Mouse (Mus musculus) heart, postnatal 10 days (tissue): ENCODE results near the gene Mipol1. TPM values are rescaled to one million over a fixed set of nuclear protein-coding genes. Genes with fewer than 3 reads are reported as not detected.
"Not testable (repeated sequence)": the region's sequence is repeated elsewhere in the genome, so short reads cannot be mapped to it uniquely, and the experiment has no call there.

ENCODE experiments used
- DNase-seq, 2 experiments: peaks; one replicate each; pipeline ENCODE4 v3.0.0; 2021
- intact Hi-C: fragments of 180-260 bp; cut with DNase I; formaldehyde crosslinking; loops from one replicate; pipeline ENCODE4 v1.15.1; 2025
- total RNA-seq, 2 experiments: library from RNA; stranded (reverse); gene quantifications; 2 replicates each; pipeline ENCODE4 v1.2.3; 2021

Gene Mipol1
- total RNA-seq: 1 to 10 TPM; 6.5 to 7.6 TPM

- intact Hi-C loops: no loop called here
- DNase-seq: peak; percentile 91
Measured at GRCm38 (mm10) chr12:57230192-57230706, at the start of gene Mipol1, which contains the start of gene Prps1l3. Gene Mipol1, plus strand, starts transcription at chr12:57230427. Gene Prps1l3, plus strand, starts transcription at chr12:57230412.

GRCm38 (mm10) chr12:57184401-57185147 lies 45.7 kb upstream of the Mipol1 start:
- peak in 1 of 2 experiments; percentile 10 for DNase-seq
- intact Hi-C loops: loop anchor here (5.0 kb wide), 3 partner anchors 197 to 597 kb away; no protein-coding TSS in a partner anchor

- peak in 1 of 2 experiments; percentile 16 for DNase-seq
- intact Hi-C loops: loop anchor here (5.0 kb wide), 1 partner anchor 198 kb away; no protein-coding TSS in a partner anchor
Measured at GRCm38 (mm10) chr12:57185475-57185874, 44.8 kb upstream of the Mipol1 start.

- DNase-seq: no peak
- intact Hi-C loops: loop anchor here (5.0 kb wide), 1 partner anchor 199 kb away; no protein-coding TSS in a partner anchor
Measured at GRCm38 (mm10) chr12:57186126-57186525, 44.1 kb upstream of the Mipol1 start.

- DNase-seq: no peak
- intact Hi-C loops: loop anchor here (5.0 kb wide), 1 partner anchor 200 kb away; no protein-coding TSS in a partner anchor
Measured at GRCm38 (mm10) chr12:57187032-57187431, 43.2 kb upstream of the Mipol1 start.

GRCm38 (mm10) chr12:57194609-57195008 lies 35.6 kb upstream of the Mipol1 start:
- peak; percentile 5 to 20 for DNase-seq
- intact Hi-C loops: no loop called here

GRCm38 (mm10) chr12:57196286-57196607 lies 34.0 kb upstream of the Mipol1 start:
- no peak for DNase-seq
- intact Hi-C loops: no loop called here

GRCm38 (mm10) chr12:57196608-57197362 lies 33.4 kb upstream of the Mipol1 start:
- DNase-seq: peak; percentile 40
- intact Hi-C loops: no loop called here

GRCm38 (mm10) chr12:57197363-57198026 lies 32.7 kb upstream of the Mipol1 start, which contains the start of gene Slc25a21:
Gene Slc25a21, minus strand, starts transcription at chr12:57197472.
- no peak for DNase-seq
- intact Hi-C loops: no loop called here

GRCm38 (mm10) chr12:57198269-57198668 lies 32.0 kb upstream of the Mipol1 start:
- DNase-seq: no peak
- intact Hi-C loops: no loop called here

- intact Hi-C loops: no loop called here
- no peak for DNase-seq
Measured at GRCm38 (mm10) chr12:57199427-57199826, 30.8 kb upstream of the Mipol1 start.

GRCm38 (mm10) chr12:57201901-57202300 lies 28.3 kb upstream of the Mipol1 start:
- no peak for DNase-seq
- intact Hi-C loops: no loop called here

GRCm38 (mm10) chr12:57204276-57204851 lies 25.9 kb upstream of the Mipol1 start:
- intact Hi-C loops: no loop called here
- DNase-seq: no peak

- intact Hi-C loops: no loop called here
- DNase-seq: peak; percentile 48 to 66
Measured at GRCm38 (mm10) chr12:57211353-57212311, 18.6 kb upstream of the Mipol1 start.

GRCm38 (mm10) chr12:57212463-57212862 lies 17.8 kb upstream of the Mipol1 start:
- intact Hi-C loops, DNase-seq: not testable (repeated sequence)

- intact Hi-C loops: no loop called here
- DNase-seq: no peak
Measured at GRCm38 (mm10) chr12:57226411-57226810, 3.8 kb upstream of the Mipol1 start.

GRCm38 (mm10) chr12:57227776-57228175 lies 2.5 kb upstream of the Mipol1 start:
- intact Hi-C loops: no loop called here
- no peak for DNase-seq

- intact Hi-C loops: no loop called here
- DNase-seq: no peak
Measured at GRCm38 (mm10) chr12:57229703-57230102, 524 bp upstream of the Mipol1 start.
